Mouse (Mus musculus) cerebellum, postnatal 4 days (tissue): Measurements from ENCODE around the gene Slc23a4.
A peak's percentile ranks its signal among the peaks of the same experiment; 100 is the strongest.

Experiments
- DNase-seq, 2 experiments: peaks; one replicate each; pipeline ENCODE4 v3.0.0; 2022; ENCODE audit warnings: low spot score in 2 of 2, mixed read lengths in 1 of 2

The Slc23a4 gene

DNA sequence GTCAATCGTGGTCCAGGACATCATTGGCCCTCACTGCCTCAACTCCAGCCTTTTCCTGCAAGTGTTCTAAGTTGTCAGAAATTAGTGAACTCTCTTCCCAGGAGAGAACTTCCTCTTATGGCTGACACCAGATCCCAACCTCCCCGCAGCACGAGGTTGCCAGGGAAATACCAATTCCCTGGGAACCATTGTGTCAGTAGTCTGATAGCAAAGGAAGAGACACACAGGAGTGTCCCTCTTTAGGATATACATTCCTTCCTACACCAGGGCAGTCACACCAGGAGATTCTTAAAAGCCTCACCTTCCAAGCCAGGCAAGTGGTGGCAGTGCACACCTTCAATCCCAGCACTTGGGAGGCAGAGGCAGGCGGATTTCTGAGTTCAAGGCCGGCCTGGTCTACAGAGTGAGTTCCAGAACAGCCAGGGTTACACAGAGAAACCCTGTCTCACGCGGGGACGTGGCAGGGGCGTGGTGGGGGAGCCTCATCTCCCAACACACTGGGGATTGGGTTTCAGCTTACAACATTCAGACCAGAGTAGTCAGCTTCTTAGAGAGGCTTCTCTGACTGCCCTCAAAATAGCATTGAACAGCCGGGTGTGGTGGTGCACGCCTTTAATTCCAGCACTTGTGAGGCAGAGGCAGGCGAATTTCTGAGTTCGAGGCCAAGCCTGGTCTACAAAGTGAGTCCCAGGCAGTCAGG is 74.7 kb downstream of the Slc23a4 start:
- DNase-seq: no peak

DNA sequence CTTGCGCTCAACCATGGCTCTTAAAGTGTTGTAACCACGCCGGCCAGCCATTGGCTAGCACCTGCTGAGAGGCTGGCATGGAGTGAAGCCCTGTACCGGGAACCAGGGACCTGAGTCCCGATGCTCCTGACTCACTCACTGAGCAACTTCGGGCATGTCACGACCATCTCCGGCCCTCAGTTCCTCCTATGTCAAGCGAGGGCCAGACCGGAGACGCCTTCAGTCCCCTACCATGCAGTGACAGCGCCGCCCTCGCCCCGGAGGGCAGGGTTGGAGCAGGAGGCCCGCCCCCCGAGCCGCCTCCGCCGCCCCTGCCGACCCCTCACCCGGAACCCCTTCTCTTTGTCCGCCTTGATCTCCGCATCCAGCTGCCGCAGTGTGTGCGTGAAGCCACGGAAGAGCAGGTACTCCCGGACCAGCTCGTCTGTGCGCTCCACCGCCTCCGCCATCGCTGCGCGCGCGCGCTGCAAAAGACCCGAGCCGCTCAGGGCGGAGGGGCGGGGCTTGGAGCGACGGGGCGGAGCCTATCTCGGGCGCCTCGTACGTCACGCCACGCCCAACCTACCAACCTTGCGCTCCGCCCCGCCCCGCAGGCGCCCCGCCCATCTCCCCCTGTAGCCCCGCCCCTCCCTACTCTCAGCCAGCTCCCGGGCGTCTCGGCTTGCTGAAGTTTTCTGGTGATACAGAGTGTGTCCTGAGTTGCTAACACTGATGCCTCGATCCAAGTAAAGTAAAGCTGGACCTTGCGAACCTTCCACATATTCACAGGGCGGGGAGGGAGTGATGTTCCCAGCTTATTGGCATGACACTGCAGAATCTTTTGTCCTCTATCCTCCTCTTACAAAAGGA is 77.6 kb downstream of the Slc23a4 start, which contains the start of gene Wdr91:
Wdr91 (minus strand) TSS at position 506 of the 849 bp plus-strand sequence.
- DNase-seq: peak; percentile 91 to 96

- no peak for DNase-seq
These were observed 78.4 kb downstream of the Slc23a4 start for GRCm38 (mm10) chr6:34909631-34910345.

- DNase-seq: no peak
These were observed 80.4 kb downstream of the Slc23a4 start for GRCm38 (mm10) chr6:34907696-34908260.

- no peak for DNase-seq
These were observed 81.0 kb downstream of the Slc23a4 start for GRCm38 (mm10) chr6:34907121-34907614.

DNA sequence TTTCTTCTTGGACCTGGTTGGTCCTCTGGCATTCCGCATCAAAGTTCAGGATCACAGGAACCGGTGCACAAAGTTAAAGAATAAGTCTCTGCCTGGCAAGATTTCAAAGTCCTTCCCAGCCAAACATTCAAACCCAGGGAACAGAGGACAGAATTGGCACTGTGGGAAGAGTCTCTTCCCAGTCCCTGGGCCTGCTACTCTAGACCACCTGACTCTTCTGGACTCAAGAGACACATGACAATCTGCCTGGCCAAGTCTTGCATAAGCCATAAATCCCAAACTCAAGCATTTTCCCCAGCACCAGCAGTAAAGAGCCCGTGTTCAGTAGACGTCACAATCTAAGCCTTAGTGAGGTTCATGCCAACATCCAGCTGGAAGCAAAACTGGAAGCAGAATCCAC is 81.5 kb downstream of the Slc23a4 start:
- DNase-seq: no peak

GRCm38 (mm10) chr6:34906125-34906524 is 82.1 kb downstream of the Slc23a4 start:
- no peak for DNase-seq

DNA sequence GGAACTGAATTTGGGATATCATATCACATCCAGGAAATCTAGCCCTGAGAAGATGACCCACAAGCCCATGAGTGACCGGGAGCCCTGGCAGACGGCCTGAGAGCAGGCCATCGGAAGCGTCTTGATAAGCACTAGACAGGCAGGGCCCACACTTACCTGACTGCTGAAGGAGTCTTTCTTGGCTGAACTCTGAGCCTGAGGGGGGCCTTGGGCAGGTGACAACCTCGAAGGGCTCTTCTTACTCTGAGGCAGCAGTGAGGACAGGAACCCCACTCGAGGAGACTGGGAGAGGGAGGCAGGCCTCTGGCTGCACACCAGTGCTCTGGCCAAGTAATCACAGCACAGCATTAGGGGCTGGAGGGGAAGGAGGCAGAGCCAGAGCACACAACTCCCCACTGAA is 83.8 kb downstream of the Slc23a4 start:
- no peak for DNase-seq

GRCm38 (mm10) chr6:34903851-34904250 is 84.4 kb downstream of the Slc23a4 start:
- DNase-seq: no peak

DNA sequence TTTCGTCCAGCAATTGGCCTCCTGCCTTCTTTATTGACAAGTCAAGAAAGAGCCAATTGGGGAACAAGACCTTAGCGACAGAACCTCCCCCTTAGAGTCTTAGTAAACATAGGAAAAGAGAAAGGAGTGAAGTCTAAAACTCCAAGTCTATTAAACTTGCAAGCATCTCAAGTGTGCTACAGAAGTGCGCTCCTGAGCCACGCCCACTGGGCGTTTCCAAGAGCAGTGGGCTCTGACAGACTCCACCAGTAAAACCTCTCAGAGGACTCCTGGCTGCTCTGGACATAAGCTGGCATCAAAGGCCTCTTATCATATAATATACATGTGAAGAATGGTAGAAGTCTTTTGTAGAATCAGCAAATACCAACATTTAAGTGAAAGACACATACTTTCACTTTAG is 84.8 kb downstream of the Slc23a4 start:
- DNase-seq: no peak

GRCm38 (mm10) chr6:34902578-34902977 is 85.6 kb downstream of the Slc23a4 start:
- DNase-seq: no peak

DNA sequence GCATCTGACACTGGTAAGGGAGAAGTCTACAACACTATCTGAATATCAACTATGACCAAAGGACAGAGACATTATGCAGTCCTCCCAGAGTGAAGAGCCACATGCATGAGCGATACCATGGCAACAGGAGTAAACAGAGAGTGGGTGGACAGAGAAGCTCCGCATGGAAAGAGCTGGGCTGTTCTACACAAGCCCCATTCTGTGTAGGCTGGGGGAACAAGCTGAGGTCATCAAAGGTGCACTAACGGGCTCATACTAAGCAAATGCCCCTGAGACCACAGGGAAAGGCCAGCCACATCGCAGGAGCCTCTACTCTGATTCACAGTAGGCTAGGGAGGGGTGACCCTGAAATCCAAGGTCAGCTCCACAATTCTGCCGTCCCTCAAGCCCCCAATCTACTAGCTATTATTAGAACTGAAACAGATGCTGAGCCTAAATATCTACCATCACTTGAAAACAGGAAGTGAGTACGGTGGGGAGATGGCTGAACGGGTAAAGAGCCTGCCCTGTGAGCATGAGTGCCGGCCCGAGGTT is 86.2 kb downstream of the Slc23a4 start:
- no peak for DNase-seq

DNA sequence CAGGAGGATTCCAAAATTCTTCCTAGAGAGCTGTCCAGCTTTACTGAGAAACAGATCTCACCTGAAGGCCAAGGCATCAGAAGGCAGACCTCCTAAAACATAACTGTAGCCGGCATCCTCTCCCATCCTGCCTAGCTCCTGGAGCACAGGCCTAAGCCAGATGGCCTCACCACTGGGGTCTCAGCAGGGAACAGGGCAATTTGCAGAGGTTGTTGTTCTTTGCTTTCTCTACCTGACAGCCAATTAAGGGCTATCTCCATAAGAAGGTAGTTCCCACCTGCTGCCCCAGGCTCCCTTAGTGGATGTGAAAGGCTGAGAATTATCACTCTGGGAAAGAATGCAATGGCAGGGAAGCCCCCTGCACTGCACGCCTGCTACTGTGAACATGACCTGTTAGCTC is 87.2 kb downstream of the Slc23a4 start:
- no peak for DNase-seq

GRCm38 (mm10) chr6:34899127-34899526 is 89.1 kb downstream of the Slc23a4 start:
- DNase-seq: no peak

DNA sequence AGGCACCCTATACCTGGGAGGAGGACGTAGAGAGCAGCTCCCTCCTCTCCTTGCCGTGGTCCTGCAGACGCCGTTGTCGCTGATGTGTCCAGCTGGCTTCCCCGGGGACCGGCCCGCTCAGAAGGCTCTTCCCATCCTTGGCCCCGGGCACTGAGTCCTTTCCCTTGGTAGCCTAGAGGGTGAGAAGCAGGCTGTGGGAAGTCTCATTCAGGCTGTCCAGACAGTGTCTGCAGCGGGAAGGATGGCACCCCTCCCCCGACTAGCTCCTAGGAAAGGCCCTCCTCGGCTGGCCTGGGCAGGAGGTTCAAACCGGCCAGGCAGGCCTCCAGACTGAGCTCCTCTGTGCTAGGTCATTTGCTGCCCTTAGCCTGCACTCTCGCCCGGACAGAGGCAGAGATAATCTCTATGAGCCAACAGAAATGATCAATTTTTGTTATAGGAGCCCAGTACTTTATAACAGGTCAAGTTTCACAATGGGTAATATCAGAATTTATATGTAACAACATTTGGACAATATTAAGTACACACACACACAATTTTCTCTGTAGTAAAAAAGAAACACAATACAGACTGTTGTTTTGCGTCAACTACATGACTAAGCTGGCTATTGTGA is 91.9 kb downstream of the Slc23a4 start:
- no peak for DNase-seq

DNA sequence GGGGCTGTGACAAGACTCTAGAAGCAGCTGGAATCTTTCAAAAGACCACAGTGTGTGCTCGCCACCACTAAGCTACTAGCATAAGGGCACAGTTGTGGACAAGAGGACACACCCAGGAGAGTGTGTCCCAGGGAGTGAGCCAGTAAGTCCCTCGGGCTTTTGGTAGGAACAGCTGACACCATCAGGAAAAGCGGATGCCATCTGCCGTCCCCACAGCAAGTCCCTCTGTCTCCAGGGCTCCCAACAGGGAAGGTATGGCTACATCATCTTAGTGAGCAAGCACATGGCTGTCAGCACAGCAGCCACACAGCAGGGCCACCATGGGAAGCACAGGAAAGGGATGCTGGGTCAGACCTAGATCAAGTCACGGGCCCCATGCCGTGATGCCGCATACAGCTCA is 92.6 kb downstream of the Slc23a4 start:
- no peak for DNase-seq
